Mouse (Mus musculus) CH12.LX (cell line): ENCODE results near the gene Polr3b. TPM values are rescaled to one million over a fixed set of nuclear protein-coding genes. Genes with fewer than 3 reads are reported as not detected.

Experiments
- DNase-seq: peaks from one replicate; pipeline ENCODE4 v3.0.0-alpha.2; 2013; ENCODE audit errors: extremely low read depth
- H3K27ac ChIP-seq: 2 replicates; pipeline ENCODE4 v1.5.1; 2012; ENCODE audit warnings: low read depth, mild to moderate bottlenecking, control low read depth, moderate library complexity; ENCODE audit not compliant: insufficient read depth
- H3K27me3 ChIP-seq: replicated peaks from 2 replicates; pipeline ENCODE3; 2012; ENCODE audit warnings: inconsistent platforms
- H3K36me3 ChIP-seq, 2 experiments: replicated peaks in 1 of 2; 2 replicates each; pipeline versions ENCODE3 to v1.6.1; 2012; ENCODE audit warnings: inconsistent platforms in 1 of 2, low read length in 1 of 2, mild to moderate bottlenecking in 1 of 2, mixed read lengths in 1 of 2, moderate library complexity in 1 of 2; ENCODE audit not compliant: control insufficient read depth in 1 of 2, insufficient read depth in 1 of 2
- H3K4me1 ChIP-seq, 2 experiments: 2 replicates each; pipeline ENCODE4 v1.6.1; 2012; ENCODE audit warnings: inconsistent platforms in 1 of 2, moderate library complexity in 1 of 2; ENCODE audit not compliant: insufficient read depth in 2 of 2, control insufficient read depth in 1 of 2
- H3K4me2 ChIP-seq: 2 replicates; pipeline ENCODE4 v1.6.1; 2012; ENCODE audit warnings: low read depth, mild to moderate bottlenecking, control low read depth; ENCODE audit not compliant: poor library complexity, insufficient read depth, severe bottlenecking
- H3K4me3 ChIP-seq, 3 experiments: fragments of 150-350 bp in 1 of 3; sonication (generic) in 1 of 3; replicated peaks in 1 of 3; 2 replicates each; pipeline versions ENCODE3 to v1.5.1; 2011 to 2012; ENCODE audit warnings: low read depth in 2 of 3, low read length in 2 of 3, mild to moderate bottlenecking in 2 of 3, moderate library complexity in 2 of 3, control low read depth in 1 of 3, improper control_type of control experiment in 1 of 3, inconsistent platforms in 1 of 3, mixed read lengths in 1 of 3; ENCODE audit not compliant: poor library complexity in 1 of 3
- H3K79me2 ChIP-seq: replicated peaks from 2 replicates; pipeline ENCODE4 v1.6.1; 2012; ENCODE audit warnings: mild to moderate bottlenecking, moderate library complexity; ENCODE audit not compliant: control insufficient read depth, poor library complexity, insufficient read depth, severe bottlenecking; ENCODE audit errors: extremely low read depth
- H3K9ac ChIP-seq: 2 replicates; pipeline ENCODE4 v1.6.1; 2012; ENCODE audit warnings: low read depth, mild to moderate bottlenecking, control low read depth, moderate library complexity; ENCODE audit not compliant: insufficient read depth
- H3K9me3 ChIP-seq: replicated peaks from 2 replicates; pipeline ENCODE3; 2012; ENCODE audit warnings: low read length, inconsistent platforms, mixed read lengths
- CHD1 ChIP-seq: IDR thresholded peaks from 2 replicates; pipeline ENCODE4 v1.6.1; 2012; ENCODE audit warnings: low read depth, low read length, improper control_type of control experiment, inconsistent platforms
- CTCF ChIP-seq, 2 experiments: IDR thresholded peaks in 1 of 2; conservative IDR thresholded peaks in 1 of 2; 2 replicates each; pipeline ENCODE4 v1.5.1; 2011 to 2012; ENCODE audit warnings: low read depth in 2 of 2, low read length in 2 of 2, improper control_type of control experiment in 1 of 2, inconsistent platforms in 1 of 2, mild to moderate bottlenecking in 1 of 2, moderate library complexity in 1 of 2
- ELF1 ChIP-seq: IDR thresholded peaks from 2 replicates; pipeline ENCODE4 v1.6.1; 2014; ENCODE audit warnings: low read depth, mild to moderate bottlenecking, inconsistent platforms, low read length, improper control_type of control experiment
- EP300 ChIP-seq: IDR thresholded peaks from 2 replicates; pipeline ENCODE4 v1.6.1; 2011; ENCODE audit warnings: low read length, improper control_type of control experiment
- JUND ChIP-seq: conservative IDR thresholded peaks from 2 replicates; pipeline ENCODE4 v1.6.1; 2011; ENCODE audit warnings: low read depth, low read length, improper control_type of control experiment
- MAFK ChIP-seq: IDR thresholded peaks from 2 replicates; pipeline ENCODE4 v1.6.1; 2011; ENCODE audit warnings: low read length, improper control_type of control experiment; ENCODE audit not compliant: insufficient replicate concordance
- MAX ChIP-seq: IDR thresholded peaks from 2 replicates; pipeline ENCODE4 v1.6.1; 2011; ENCODE audit warnings: low read length, improper control_type of control experiment
- NRF1 ChIP-seq: IDR thresholded peaks from 2 replicates; pipeline ENCODE4 v1.6.1; 2014; ENCODE audit warnings: low read depth, mild to moderate bottlenecking, inconsistent platforms, low read length, improper control_type of control experiment, moderate library complexity
- PAX5 ChIP-seq: IDR thresholded peaks from 2 replicates; pipeline ENCODE4 v1.6.1; 2012; ENCODE audit warnings: low read length, inconsistent platforms, mixed read lengths
- POLR2A ChIP-seq: IDR thresholded peaks from 2 replicates; pipeline ENCODE4 v1.6.1; 2011; ENCODE audit warnings: low read depth, mild to moderate bottlenecking, improper control_type of control experiment, low read length
- RCOR1 ChIP-seq: conservative IDR thresholded peaks from 2 replicates; pipeline ENCODE4 v1.6.1; 2012; ENCODE audit warnings: low read depth, mild to moderate bottlenecking, inconsistent platforms, low read length, improper control_type of control experiment
- SIN3A ChIP-seq: IDR thresholded peaks from 2 replicates; pipeline ENCODE4 v1.6.1; 2012; ENCODE audit warnings: low read length, improper control_type of control experiment, inconsistent platforms
- SMC3 ChIP-seq: IDR thresholded peaks from 2 replicates; pipeline ENCODE4 v1.6.1; 2011; ENCODE audit warnings: low read depth, low read length, improper control_type of control experiment
- TBP ChIP-seq: conservative IDR thresholded peaks from 2 replicates; pipeline ENCODE4 v1.6.1; 2011; ENCODE audit warnings: low read depth, low read length, improper control_type of control experiment
- UBTF ChIP-seq: IDR thresholded peaks from 2 replicates; pipeline ENCODE4 v1.6.1; 2012; ENCODE audit warnings: low read depth, mild to moderate bottlenecking, inconsistent platforms, low read length, improper control_type of control experiment, moderate library complexity
- USF2 ChIP-seq: conservative IDR thresholded peaks from 2 replicates; pipeline ENCODE4 v1.6.1; 2011; ENCODE audit warnings: low read depth, low read length, improper control_type of control experiment
- ZC3H11A ChIP-seq: IDR thresholded peaks from 2 replicates; pipeline ENCODE4 v1.6.1; 2012; ENCODE audit warnings: low read depth, mild to moderate bottlenecking, inconsistent platforms, low read length, improper control_type of control experiment
- ZKSCAN1 ChIP-seq: IDR thresholded peaks from 2 replicates; pipeline ENCODE4 v1.6.1; 2012; ENCODE audit warnings: low read depth, inconsistent platforms, low read length, improper control_type of control experiment, borderline replicate concordance
- ZNF384 ChIP-seq: IDR thresholded peaks from 2 replicates; pipeline ENCODE4 v1.6.1; 2012; ENCODE audit warnings: low read depth, low read length, improper control_type of control experiment, inconsistent platforms
- dilution Hi-C: fragments of 300-500 bp; cut with MboI; formaldehyde crosslinking; loops from 2 replicates; pipeline ENCODE4 v1.14.3; 2020; ENCODE audit warnings: low sequenced_read_pairs; ENCODE audit not compliant: extremely low pct_unique_long_range_greater_than_20kb, extremely low pct_ligation_motif_present
- in situ Hi-C: fragments of 300-500 bp; cut with MboI; formaldehyde crosslinking; loops from 3 replicates; pipeline ENCODE4 v1.14.3; 2019; ENCODE audit warnings: low sequenced_read_pairs, low pct_ligation_motif_present, low pct_unique_long_range_greater_than_20kb, mixed read lengths
- polyA plus RNA-seq: library from polyadenylated mRNA; unstranded; fragments of >175 nt; gene quantifications from 2 replicates; pipeline ENCODE4 v1.2.1, GENCODE M21; 2012; ENCODE audit warnings: low read depth; ENCODE audit not compliant: insufficient read length
- total RNA-seq, 2 experiments: library from RNA; depleted of rRNA; stranded (reverse); fragments of 300-350 nt in 1 of 2; fragments of >200 nt in 1 of 2; gene quantifications; 2 replicates each; pipeline ENCODE4 v1.2.3; 2012 to 2014

Gene Polr3b
- total and polyA plus RNA-seq, 3 experiments = 13.0 to 20.8 (median 16.3) TPM

- in situ Hi-C loops = no loop called here
- dilution Hi-C loops = no loop called here
- no peak overlapping the region for H3K27ac ChIP-seq
Measured at GRCm38 (mm10) chr10:84687736-84688135, 65.6 kb downstream of the Polr3b start.

GRCm38 (mm10) chr10:84689846-84690245, 67.8 kb downstream of the Polr3b start:
- DNase-seq = no peak
- Histone ChIP-seq H3K9me3 (no peaks in the 10 kb centered on the region), H3K4me3 (no peak overlapping the region), H3K27me3 (no peaks in the 10 kb centered on the region), H3K4me1 (no peaks in the 10 kb centered on the region), H3K9ac (no peak overlapping the region), H3K36me3 (peaks cover 10 to 70% of the 10 kb centered on the region in 2 experiments), H3K79me2 (no peaks in the 10 kb centered on the region), H3K4me2 (no peak overlapping the region), H3K27ac (no peak overlapping the region)
- in situ Hi-C loops (no loop called here), dilution Hi-C loops (no loop called here)
- TF ChIP-seq USF2 = no peak
- no peak for TF ChIP-seq NRF1
- no peak for TF ChIP-seq ZC3H11A
- TF ChIP-seq MAFK = no peak
- TF ChIP-seq JUND = no peak
- no peak for TF ChIP-seq RCOR1
- no peak for TF ChIP-seq MAX
- TF ChIP-seq CHD1 = no peak
- no peak for TF ChIP-seq ZKSCAN1
- TF ChIP-seq TBP = no peak

More at GRCm38 (mm10) chr10:84687736-84688135, 65.6 kb downstream of the Polr3b start:
- no peak overlapping the region for H3K4me3 ChIP-seq
- H3K9ac ChIP-seq = no peak overlapping the region
- H3K9me3 ChIP-seq = no peaks in the 10 kb centered on the region
- H3K36me3 ChIP-seq = peaks cover 16 to 67% of the 10 kb centered on the region in 2 experiments
- H3K79me2 ChIP-seq = no peaks in the 10 kb centered on the region
- DNase-seq = no peak
- no peaks in the 10 kb centered on the region for H3K4me1 ChIP-seq
- H3K27me3 ChIP-seq = no peaks in the 10 kb centered on the region
- H3K4me2 ChIP-seq = no peak overlapping the region
- TF ChIP-seq PAX5 (no peak), SIN3A (no peak), EP300 (no peak), ELF1 (no peak), MAX (no peak), ZNF384 (no peak), UBTF (no peak), ZC3H11A (no peak), SMC3 (no peak), CTCF (conservative IDR thresholded peaks at IDR 0.05 in 1 of 2, IDR thresholded peaks at IDR 0.05 in 1 of 2; ENCODE audit: low read depth in 2 of 2, low read length in 2 of 2) (no peak), POLR2A (no peak), USF2 (no peak)
- TF ChIP-seq, all 38 proteins: peak for 0
